Mouse (Mus musculus): ENCODE results near the gene Chst10.

- peak; percentile 74; the same call in 1 of the 2 replicates for TF ChIP-seq CTCF (IDR thresholded peaks at IDR 0.05; ENCODE audit: borderline replicate concordance, control insufficient read depth, extremely low read depth, insufficient read depth, low read length, poor library complexity)
- no peak for TF ChIP-seq POLR2A (IDR thresholded peaks at IDR 0.05; ENCODE audit: control insufficient read depth, extremely low read depth, insufficient read depth, low read length, poor library complexity)
Observed at GRCm38 (mm10) chr1:38934668-38935067, 36.7 kb upstream of the Chst10 start.
